Mouse (Mus musculus): ENCODE measurements around the gene Vamp8. TPM values are rescaled to one million over a fixed set of nuclear protein-coding genes. Genes with fewer than 3 reads are reported as not detected.

Vamp8 gene
- polyA plus RNA-seq, 1 experiment: 34.0 TPM

GRCm38 (mm10) chr6:72374820-72375563, 15.5 kb downstream of the Vamp8 start:
- DNase-seq (ENCODE audit: extremely low spot score in 1 of 2, low spot score in 1 of 2): no peak

- DNase-seq (ENCODE audit: extremely low spot score in 1 of 2, low spot score in 1 of 2): no peak
Measured at GRCm38 (mm10) chr6:72374206-72374605, 16.3 kb downstream of the Vamp8 start.

- DNase-seq (ENCODE audit: extremely low spot score in 1 of 2, low spot score in 1 of 2): no peak
Measured at GRCm38 (mm10) chr6:72373184-72373583, 17.3 kb downstream of the Vamp8 start.

DNA sequence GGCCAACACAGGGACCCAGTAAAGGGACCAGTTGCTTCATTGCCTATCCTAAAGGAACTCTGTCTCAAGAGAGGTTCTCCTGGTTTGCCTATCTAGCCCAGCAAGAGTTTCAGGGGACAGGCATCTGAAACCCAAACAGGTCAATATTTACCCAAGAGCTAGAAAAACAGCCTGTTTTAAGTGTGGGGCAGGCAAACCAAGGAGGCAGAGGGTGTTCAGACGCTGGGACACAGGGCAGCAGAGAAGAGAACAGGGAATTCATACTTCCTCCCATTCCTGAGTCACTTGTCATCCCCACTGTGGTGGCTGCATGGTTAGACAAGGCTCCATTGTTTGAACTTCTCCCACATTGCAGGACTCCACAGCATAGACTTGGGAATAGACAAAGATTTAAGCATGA, 18.9 kb downstream of the Vamp8 start:
- no peak for DNase-seq (ENCODE audit: extremely low spot score in 1 of 2, low spot score in 1 of 2)

DNA sequence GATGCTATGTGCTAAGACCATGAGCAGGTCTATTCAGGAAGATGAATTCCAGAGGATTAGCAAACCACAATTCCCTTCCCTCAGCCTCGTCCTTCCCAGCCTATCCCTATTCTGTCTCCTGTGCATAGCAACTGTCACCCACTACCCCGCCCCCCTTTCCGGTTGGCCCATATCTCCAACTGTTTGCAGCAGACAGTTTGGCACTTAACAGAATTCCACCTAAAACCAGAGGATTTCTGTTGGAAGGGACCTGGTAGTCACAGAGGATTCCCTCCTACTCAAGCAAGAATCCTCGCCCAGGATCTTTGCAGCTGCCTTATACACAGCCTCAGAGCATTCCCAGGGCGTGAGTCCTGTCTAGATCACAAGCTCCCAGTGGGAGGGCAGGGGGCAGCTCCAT, 19.4 kb downstream of the Vamp8 start:
- DNase-seq (ENCODE audit: extremely low spot score in 1 of 2, low spot score in 1 of 2): peak in 1 of 2 experiments; percentile 79

DNA sequence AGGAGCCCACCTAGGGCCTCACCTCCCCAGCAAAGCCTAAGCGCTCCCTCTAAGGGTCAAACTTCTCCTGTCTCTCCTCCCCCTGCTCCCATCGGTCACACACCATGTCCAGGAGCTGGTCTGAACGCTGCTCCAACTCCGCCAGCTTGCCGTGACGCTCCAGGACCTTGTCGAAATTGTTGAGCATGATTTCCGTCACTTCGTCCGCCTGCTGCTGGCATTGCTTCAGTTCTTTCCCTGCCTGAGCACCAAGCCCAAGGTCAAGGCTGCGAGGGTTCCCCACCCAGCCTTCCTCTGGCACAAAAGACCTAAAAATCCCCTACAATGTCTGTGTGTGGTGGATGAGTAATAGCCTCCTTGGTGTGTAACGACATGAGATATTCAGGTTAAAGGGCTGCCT, 20.4 kb downstream of the Vamp8 start:
- no peak for DNase-seq (ENCODE audit: extremely low spot score in 1 of 2, low spot score in 1 of 2)

GRCm38 (mm10) chr6:72369557-72369956, 20.9 kb downstream of the Vamp8 start:
- DNase-seq (ENCODE audit: extremely low spot score in 1 of 2, low spot score in 1 of 2): no peak

DNA sequence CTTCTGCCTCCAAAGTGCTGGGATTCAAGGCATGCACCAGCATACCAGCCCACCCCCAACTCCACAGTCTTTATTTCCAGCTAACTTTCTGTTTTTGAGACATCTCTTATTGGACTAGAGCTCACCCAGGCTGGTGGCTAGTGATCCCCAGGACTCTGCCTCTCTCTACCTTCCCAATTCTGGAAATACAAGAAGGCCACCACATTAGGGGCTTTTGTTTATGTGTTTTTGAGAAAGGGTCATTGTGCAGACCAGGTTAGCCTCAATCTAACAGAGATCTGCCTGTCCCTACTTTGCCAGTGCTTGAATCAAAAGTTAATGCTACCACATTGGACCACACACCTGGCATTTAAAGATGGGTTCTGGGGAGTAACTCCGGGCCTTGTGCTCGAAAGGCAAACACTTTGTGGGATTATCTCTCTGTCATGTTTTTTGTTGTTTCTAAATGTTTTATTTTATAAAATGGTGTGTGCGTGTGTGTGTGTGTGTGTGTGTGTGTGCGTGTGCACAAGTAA, 23.0 kb downstream of the Vamp8 start:
- DNase-seq (ENCODE audit: extremely low spot score in 1 of 2, low spot score in 1 of 2): no peak

DNA sequence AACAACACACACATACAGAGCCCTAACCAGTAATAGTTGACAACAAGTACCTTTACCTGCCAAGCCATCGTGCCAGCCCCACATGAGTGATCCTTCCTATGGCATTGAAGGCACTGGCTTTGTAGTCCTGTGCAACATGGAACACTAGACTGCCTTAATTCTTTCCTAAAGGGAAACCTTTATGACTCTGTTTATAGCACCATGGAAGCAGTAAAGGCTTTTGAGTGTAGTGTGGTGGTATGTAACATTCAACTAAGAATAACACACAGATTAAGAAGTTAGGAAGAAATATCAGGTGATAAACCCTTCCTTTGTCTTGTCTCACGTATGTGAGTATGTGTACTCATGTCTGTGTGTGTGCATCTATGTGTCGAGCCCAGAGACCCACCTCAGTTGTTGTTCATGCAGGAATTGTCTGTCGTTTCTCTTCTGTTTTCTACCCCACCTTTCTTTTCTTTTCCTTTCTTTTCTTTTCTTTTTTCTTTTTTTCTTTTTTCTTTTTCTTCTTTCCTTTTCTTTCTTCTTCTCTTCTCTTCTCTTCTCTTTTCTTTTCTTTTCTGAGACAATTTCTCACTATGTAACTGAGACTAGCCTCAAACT, 23.6 kb downstream of the Vamp8 start, which contains the start of gene Rnf181:
Gene Rnf181 (minus strand): TSS at position 113 of the 600 bp plus-strand sequence.
- no peak for DNase-seq (ENCODE audit: extremely low spot score in 1 of 2, low spot score in 1 of 2)

DNA sequence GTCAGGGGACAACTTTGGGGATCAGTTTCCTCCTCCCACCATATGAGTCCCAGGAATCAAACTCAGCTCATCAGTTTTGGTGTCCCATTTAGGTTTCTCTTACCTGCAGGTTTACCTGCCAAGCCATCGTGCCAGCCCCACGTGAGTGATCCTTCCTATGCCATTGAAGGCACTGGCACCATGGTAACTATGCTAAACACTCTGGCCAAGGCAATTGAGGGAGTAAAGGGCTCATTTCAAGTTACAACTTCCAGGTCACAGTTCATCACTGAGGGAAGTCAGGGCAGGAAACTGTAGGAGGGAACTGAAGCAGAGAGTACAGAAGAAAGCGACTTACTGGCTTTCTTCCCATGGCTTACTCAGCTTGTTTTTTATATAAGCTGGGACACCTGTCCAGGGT, 24.2 kb downstream of the Vamp8 start:
- DNase-seq (ENCODE audit: extremely low spot score in 1 of 2, low spot score in 1 of 2): no peak

GRCm38 (mm10) chr6:72364985-72365384, 25.5 kb downstream of the Vamp8 start:
- no peak for DNase-seq (ENCODE audit: extremely low spot score in 1 of 2, low spot score in 1 of 2)

GRCm38 (mm10) chr6:72364009-72364408, 26.5 kb downstream of the Vamp8 start:
- DNase-seq (ENCODE audit: extremely low spot score in 1 of 2, low spot score in 1 of 2): no peak

- DNase-seq (ENCODE audit: extremely low spot score in 1 of 2, low spot score in 1 of 2): peak; percentile 98
Measured at GRCm38 (mm10) chr6:72362132-72363028, 28.1 kb downstream of the Vamp8 start.

GRCm38 (mm10) chr6:72361121-72361551, 29.4 kb downstream of the Vamp8 start:
- DNase-seq (ENCODE audit: extremely low spot score in 1 of 2, low spot score in 1 of 2): no peak

GRCm38 (mm10) chr6:72360599-72360935, 29.9 kb downstream of the Vamp8 start:
- no peak for DNase-seq (ENCODE audit: extremely low spot score in 1 of 2, low spot score in 1 of 2)

DNA sequence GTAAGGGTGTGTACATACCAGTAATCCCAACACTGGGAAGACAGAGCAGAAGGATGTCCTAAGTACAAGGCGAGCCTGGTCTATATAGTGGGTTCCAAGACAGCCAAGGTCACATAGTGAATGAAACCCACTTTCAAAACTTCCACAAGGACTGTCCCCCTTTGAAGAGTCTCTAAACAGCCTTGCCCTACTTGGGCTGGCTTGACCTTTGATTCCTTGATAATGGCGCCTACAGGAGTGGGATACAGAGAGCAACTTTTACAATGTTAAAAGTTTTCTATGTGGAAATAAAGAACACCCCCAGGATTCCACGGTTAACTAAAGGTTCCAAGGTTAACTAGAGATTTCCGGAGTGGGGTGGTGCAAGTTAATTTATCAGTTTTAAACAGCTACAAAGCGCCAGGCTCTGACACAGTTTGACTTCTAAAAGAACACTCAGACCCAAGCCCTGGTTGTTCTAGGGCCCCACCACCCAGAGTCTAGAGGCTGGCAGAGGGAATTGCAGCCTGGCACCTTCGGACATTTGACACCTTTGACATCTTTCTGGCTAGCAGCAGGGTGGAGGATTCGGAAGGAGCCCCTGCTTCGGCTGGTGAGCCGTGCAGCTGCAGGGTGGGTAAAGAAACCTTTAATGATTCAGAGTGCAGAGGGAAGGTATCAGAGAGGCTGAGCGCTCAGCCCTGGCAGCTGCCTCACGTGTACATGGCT, 30.5 kb downstream of the Vamp8 start:
- no peak for DNase-seq (ENCODE audit: extremely low spot score in 1 of 2, low spot score in 1 of 2)

DNA sequence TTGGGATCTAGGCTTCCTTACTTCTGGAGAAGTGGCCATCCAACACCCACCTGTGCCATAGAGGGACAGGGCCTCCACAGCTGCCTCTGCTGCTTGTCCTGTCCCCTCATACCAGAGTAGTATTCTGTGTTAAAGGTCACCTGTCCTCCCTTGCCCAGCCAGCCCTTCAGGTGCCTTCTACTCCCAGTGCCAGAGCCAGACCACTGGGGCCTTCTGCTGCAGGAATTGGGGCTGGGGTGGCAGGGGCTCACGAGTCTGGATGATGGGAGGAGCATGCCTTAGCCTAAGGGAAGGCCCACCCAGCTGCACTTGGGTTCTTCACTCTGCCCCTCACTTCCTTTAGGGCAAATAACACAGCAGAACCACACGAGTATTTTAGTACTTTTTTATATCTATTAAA, 31.2 kb downstream of the Vamp8 start:
- no peak for DNase-seq (ENCODE audit: extremely low spot score in 1 of 2, low spot score in 1 of 2)

DNA sequence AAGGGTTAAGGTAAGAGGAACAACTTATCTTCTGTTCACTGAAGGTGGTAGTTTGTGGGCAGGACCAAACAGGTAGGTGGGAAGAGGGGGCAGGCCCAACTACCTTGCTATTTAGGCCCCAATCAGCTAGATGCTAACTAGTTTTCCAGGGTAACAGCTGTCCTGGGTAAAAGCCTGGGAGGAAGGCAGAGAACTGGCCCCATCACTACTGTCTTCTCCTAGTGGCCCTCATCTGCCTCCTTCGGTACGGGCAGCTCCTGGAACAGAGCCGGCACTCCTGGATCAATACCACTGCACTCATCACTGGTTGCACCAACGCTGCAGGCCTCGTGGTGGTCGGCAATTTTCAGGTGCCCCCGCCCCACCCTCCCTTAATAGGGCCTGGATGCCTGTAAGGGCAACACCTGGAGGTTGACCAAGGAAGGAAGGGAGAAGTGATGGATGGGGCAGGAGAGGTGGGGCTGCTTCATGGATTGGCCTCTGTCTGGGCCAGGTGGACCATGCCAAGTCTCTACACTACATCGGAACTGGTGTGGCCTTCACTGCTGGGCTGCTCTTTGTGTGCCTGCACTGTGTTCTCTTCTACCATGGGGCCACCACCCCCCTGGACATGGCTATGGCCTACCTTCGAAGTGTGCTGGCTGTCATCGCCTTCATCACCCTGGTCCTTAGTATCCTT, 32.3 kb downstream of the Vamp8 start:
- no peak for DNase-seq (ENCODE audit: extremely low spot score in 1 of 2, low spot score in 1 of 2)

GRCm38 (mm10) chr6:72357164-72358079, 33.1 kb downstream of the Vamp8 start:
- DNase-seq (ENCODE audit: extremely low spot score in 1 of 2, low spot score in 1 of 2): no peak

Measured in frontal cortex, adult 2 months (tissue).